Mouse (Mus musculus): ENCODE results near the gene Arhgap29. TPM values are rescaled to one million over a fixed set of nuclear protein-coding genes. Genes with fewer than 3 reads are reported as not detected.

Gene Arhgap29
- polyA plus RNA-seq, 1 experiment from 2014 or later, result 55.9 TPM

DNA sequence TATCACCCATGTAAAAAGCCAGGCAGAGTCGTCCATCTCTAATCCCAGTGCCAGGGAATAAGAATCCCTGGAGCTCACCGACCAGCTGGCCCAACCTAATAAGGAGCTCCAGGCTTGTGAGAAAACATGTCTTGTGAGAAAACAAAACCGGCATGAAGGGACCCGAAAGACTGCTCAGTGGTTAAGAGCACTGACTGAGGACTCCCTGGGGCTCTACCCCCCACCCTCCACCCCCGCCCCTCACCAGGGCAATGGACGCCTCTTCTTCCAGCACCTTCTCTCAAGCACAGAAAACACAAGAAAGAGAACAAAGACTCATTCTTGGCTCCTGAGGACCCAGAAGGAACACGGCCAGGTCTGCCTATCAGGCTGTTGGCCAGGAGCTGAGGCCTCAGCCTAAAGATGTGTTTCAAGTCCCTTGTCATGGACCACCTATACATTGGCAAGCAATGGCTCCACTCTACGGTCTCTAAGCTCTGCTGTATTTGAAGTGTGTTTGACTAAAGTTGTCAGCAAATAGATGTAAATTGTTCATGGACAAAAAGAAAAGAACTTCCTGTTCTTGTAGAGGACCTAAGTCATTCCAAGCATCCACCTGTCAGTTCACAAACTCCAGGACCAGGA lies 68.8 kb downstream of the Arhgap29 start:
- 56% methylated on average over 8 of the region's 8 CpGs for WGBS
- peaks cover 9% of the 10 kb centered on the region for H3K36me3 ChIP-seq

DNA sequence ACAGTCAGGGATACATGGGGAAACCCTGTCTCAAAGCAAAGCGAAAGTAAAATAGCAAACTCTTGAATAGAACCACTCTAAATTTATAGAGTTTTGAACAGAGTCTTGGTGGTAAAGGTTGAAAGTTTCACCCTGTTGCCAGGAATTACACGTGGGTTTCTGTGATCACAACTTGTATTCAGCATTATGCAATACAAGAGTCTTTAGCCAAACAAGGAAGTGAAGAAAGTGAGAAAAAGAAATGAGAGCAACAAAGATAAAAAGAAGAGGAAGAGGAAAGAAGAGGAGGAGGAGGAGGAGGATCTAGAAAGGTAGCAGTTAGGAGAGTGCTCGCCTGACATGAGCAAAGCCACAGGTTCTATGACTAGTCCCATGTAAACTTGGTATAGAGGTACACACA lies 70.0 kb downstream of the Arhgap29 start:
- Histone ChIP-seq H3K4me1 (peaks cover 8% of the 10 kb centered on the region; the same call in 1 of the 2 replicates), H3K27me3 (no peaks in the 10 kb centered on the region), H3K36me3 (no peaks in the 10 kb centered on the region; the same call in 1 of the 2 replicates), H3K9ac (no peak overlapping the region), H3K4me3 (no peak overlapping the region), H3K4me2 (no peak overlapping the region), H3K9me3 (no peaks in the 10 kb centered on the region), H3K27ac (no peak overlapping the region)
- 71% methylated on average over 3 of the region's 3 CpGs for WGBS
- no peak for ATAC-seq (ENCODE audit: borderline replicate concordance, extremely low read depth, low FRiP score, low TSS enrichment)

More for the DNA sequence above, 68.8 kb downstream of the Arhgap29 start:
- peak; percentile 74 for ATAC-seq (ENCODE audit: borderline replicate concordance, extremely low read depth, low FRiP score, low TSS enrichment)
- Histone ChIP-seq H3K9ac (no peak overlapping the region), H3K9me3 (no peaks in the 10 kb centered on the region), H3K4me1 (peaks cover 4% of the 10 kb centered on the region; the same call in 1 of the 2 replicates), H3K27me3 (no peaks in the 10 kb centered on the region), H3K27ac (no peak overlapping the region), H3K4me2 (no peak overlapping the region), H3K4me3 (no peak overlapping the region)

DNA sequence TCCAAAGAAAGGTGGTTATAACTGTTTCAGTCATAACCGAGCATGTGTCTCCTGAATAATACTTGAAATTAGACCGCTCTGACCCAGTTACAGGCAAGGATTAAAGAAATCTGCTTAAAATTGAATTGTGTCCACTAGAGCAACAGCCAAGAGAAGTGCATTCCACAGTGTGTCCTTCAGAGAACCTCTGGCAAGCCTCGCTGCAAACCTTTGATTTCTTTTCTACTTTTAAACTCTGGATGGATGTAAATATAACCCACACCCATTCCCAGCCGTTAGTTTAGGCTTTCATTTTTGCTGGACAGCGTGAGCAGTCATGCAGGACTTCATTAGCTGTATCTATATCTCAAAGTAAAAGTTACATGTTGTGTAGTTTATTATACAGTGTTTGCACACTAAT lies 74.3 kb downstream of the Arhgap29 start:
- Histone ChIP-seq H3K9me3 (no peaks in the 10 kb centered on the region), H3K9ac (no peak overlapping the region), H3K4me3 (no peak overlapping the region), H3K27ac (peak overlapping the region; percentile 50), H3K4me1 (0 out of 2 replicates have a peak, but pooled peaks cover 3% of the 10 kb centered on the region), H3K4me2 (peak overlapping the region; percentile 8; the same call in 1 of the 2 replicates), H3K36me3 (no peaks in the 10 kb centered on the region), H3K27me3 (no peaks in the 10 kb centered on the region)
- ATAC-seq (ENCODE audit: borderline replicate concordance, extremely low read depth, low FRiP score, low TSS enrichment), result no peak
- WGBS, result 35% methylated on average over 5 of the region's 5 CpGs

DNA sequence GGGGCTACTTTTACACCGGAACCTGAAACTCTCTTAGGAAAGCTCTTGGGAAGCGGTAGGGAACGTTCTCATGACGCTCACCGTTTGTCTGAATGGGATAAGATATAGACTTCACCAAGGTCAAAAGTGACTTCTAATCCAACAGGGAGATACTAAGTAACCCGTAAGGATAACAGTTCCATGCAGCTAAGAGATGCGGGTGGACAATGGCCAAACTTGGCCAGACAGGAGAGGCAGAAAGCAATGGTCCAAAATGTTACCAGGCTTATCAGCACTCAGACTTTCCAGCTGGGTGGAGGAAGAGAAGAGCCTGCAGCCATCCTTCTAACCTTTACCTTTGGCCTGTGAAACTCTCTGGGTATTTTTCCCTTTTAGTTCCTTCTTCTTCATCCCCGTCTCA lies 75.4 kb downstream of the Arhgap29 start:
- ATAC-seq (ENCODE audit: borderline replicate concordance, extremely low read depth, low FRiP score, low TSS enrichment), result no peak

DNA sequence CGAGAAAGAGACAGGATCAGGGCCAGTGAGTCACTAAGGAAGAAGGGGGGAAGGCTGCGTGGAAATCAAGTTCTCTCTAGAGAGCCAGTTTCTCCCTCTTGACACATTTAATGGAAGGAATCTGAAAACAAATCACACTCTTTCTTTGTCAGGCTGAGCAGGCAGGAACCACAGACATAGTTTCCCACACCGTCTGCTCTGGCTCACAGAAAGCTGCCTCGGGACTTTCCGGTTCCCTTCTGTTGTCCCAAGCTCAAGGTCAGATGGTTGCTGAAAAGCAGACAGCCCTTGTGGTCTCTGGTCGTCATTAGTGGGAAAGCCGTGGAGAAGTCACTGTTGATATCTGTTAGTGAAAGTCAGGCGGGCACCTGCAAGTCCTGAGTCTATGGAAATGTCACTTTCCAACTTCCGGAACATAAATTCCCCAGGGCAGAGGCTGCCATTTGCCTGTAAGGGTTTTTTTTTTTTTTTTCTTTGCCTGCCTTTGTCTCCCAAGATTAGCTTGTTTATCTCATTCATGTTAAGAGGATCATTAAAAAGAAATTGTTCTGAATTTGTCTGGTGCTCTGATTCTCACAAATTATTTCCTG lies 81.0 kb downstream of the Arhgap29 start:
- Histone ChIP-seq H3K36me3 (no peaks in the 10 kb centered on the region), H3K27me3 (no peaks in the 10 kb centered on the region), H3K27ac (peak overlapping the region; percentile 67; the same call in 1 of the 2 replicates), H3K9me3 (no peaks in the 10 kb centered on the region), H3K4me2 (no peak overlapping the region), H3K4me1 (peaks cover 19% of the 10 kb centered on the region), H3K4me3 (no peak overlapping the region), H3K9ac (no peak overlapping the region)
- WGBS, result 54% methylated on average over 9 of the region's 9 CpGs
- ATAC-seq (ENCODE audit: borderline replicate concordance, extremely low read depth, low FRiP score, low TSS enrichment), result no peak

More for the DNA sequence above, 75.4 kb downstream of the Arhgap29 start:
- Histone ChIP-seq H3K4me3 (no peak overlapping the region), H3K4me1 (0 out of 2 replicates have a peak, but pooled peaks cover 3% of the 10 kb centered on the region), H3K36me3 (no peaks in the 10 kb centered on the region), H3K27me3 (no peaks in the 10 kb centered on the region), H3K4me2 (no peak overlapping the region), H3K9ac (no peak overlapping the region), H3K27ac (no peak overlapping the region), H3K9me3 (no peaks in the 10 kb centered on the region)
- WGBS, result 87% methylated on average over 8 of the region's 8 CpGs

DNA sequence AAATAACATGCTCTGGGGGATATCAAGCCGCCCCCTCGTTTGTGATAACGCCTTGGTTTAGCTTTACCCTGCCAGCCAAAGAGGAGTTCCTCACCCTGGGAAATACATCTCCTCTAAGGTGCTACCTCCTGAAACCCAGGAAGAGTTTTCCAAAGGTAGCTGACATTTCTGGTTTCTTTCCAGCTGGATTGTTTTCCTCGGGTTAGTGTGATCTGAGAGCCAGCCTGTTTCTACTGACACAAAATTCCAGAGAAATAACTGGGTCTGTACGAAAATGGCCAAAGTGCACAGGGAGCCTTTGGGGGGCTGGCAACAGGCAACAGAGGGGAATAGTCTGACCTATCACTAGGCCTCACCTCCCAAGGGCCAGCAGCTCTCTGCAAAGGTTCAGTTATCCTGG lies 81.9 kb downstream of the Arhgap29 start:
- no peaks in the 10 kb centered on the region for H3K36me3 ChIP-seq
- H3K4me2 ChIP-seq, result no peak overlapping the region
- ATAC-seq (ENCODE audit: borderline replicate concordance, extremely low read depth, low FRiP score, low TSS enrichment), result no peak
- no peaks in the 10 kb centered on the region for H3K9me3 ChIP-seq
- WGBS, result 54% methylated on average over 5 of the region's 5 CpGs
- H3K4me3 ChIP-seq, result no peak overlapping the region
- no peak overlapping the region; the same call in 1 of the 2 replicates for H3K27ac ChIP-seq
- H3K4me1 ChIP-seq, result peaks cover 19% of the 10 kb centered on the region
- no peaks in the 10 kb centered on the region for H3K27me3 ChIP-seq
- no peak overlapping the region for H3K9ac ChIP-seq

DNA sequence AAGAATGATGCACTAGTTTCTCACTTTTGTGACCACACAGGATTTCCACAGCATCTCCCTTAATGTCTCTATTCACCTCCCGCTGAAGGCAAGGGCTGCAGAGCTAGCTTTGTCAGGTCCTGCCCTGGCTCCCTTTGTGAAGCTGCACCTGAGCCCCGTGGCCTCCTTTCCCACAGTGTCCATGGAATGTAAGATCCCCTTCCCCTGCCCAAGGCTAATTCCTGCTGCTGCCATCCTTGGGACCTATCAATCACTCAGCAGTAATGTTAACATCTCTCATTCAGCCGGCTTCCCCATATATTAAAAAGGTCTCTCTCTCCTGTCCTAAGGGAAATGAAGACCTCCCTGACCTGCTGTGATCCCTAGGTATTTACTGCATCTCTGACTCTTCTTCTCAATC lies 82.8 kb downstream of the Arhgap29 start:
- ATAC-seq (ENCODE audit: borderline replicate concordance, extremely low read depth, low FRiP score, low TSS enrichment), result no peak
- H3K4me2 ChIP-seq, result no peak overlapping the region
- peaks cover 19% of the 10 kb centered on the region for H3K4me1 ChIP-seq
- no peak overlapping the region for H3K27ac ChIP-seq
- no peak overlapping the region for H3K9ac ChIP-seq
- 47% methylated on average over 3 of the region's 3 CpGs for WGBS
- H3K27me3 ChIP-seq, result no peaks in the 10 kb centered on the region
- H3K9me3 ChIP-seq, result no peaks in the 10 kb centered on the region
- no peak overlapping the region for H3K4me3 ChIP-seq
- no peaks in the 10 kb centered on the region for H3K36me3 ChIP-seq

DNA sequence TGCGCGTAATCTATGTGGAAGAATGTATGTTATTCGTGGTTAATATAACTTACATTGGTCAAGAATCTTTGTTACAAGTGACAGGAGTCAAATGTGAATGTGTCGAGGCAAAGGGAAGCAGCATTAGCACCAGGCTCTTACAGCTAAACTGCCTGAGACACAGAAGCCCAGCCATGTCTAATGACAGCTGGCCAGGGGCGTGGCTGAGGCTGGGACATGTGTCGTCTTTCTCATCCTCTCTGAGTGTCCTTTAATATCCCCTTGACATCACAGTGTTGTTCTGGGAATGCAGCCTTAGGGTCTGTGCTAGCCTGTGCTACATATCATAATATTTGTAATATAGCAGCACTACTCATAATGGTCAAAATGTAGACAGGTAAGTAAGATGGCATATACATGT lies 88.2 kb downstream of the Arhgap29 start:
- Histone ChIP-seq H3K4me2 (no peak overlapping the region), H3K9ac (no peak overlapping the region), H3K27me3 (peaks cover 9% of the 10 kb centered on the region), H3K36me3 (no peaks in the 10 kb centered on the region), H3K4me3 (no peak overlapping the region), H3K4me1 (peaks cover 17% of the 10 kb centered on the region), H3K27ac (no peak overlapping the region), H3K9me3 (no peaks in the 10 kb centered on the region)
- WGBS, result 76% methylated on average over 6 of the region's 6 CpGs
- no peak for ATAC-seq (ENCODE audit: borderline replicate concordance, extremely low read depth, low FRiP score, low TSS enrichment)

DNA sequence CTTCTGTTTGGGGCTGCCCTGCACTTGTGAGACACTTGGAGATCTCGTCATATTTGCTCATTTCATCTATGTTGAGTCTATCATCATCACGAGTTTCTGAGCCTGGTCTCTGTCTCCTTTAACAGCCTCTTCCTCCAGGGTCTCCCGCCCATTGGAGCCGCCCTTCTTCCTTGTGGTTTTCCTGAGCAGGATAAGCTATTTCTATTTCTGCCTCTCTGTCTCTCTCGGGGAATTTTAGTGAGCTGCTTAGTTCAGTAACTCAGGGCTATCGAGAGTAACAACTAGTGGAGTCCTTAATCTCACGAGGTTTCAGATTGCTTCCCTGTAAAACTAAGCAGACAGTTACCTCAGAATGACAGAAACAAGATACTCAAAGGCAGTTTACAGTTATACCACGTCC lies 90.8 kb downstream of the Arhgap29 start:
- H3K9ac ChIP-seq, result no peak overlapping the region
- no peak for ATAC-seq (ENCODE audit: borderline replicate concordance, extremely low read depth, low FRiP score, low TSS enrichment)
- peaks cover 35% of the 10 kb centered on the region for H3K4me1 ChIP-seq
- peaks cover 9% of the 10 kb centered on the region for H3K27me3 ChIP-seq
- no peak overlapping the region for H3K4me3 ChIP-seq
- no peak overlapping the region for H3K4me2 ChIP-seq
- H3K36me3 ChIP-seq, result no peaks in the 10 kb centered on the region
- no peak overlapping the region for H3K27ac ChIP-seq
- WGBS, result 25% methylated on average over 8 of the region's 8 CpGs
- no peaks in the 10 kb centered on the region for H3K9me3 ChIP-seq

DNA sequence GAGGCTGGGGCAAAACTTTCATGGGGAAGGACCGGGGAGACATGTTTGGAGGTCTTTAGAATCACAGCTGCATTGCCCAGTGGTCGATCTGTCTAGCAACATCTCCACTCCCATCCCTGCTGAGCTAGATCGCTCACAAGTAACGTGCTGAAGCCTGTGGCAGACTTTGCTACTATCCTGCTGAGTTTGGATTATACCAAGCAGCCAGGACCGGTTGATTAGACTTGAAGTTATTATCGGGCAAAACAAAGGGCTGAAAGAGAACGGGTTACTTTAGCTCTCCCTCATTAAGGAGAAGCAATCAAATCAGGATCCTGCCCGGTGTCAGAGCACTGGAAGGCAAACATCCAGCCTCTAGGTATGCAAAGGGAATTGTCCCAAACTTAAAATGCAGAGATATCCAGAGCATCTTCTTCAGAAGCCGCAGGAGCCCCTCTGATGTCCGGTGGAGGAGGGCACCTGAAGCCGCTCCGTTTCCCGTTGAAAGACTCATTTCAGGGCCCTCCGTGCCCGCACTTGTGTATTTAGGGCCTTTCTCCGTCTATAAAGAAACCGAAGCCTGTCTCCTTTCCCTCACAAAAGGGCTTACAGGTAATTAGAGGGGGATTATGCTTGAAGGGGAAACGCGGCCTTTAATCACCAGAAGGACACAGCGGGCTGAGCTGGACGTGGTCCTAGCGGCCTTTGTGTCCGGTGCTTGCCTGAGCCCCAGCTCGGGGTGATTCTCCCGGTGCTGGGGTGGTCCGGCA lies 91.6 kb downstream of the Arhgap29 start, which contains the start of gene Abca4:
TSS of gene Abca4 (plus strand) at position 645 of the 749 bp plus-strand sequence.
- Histone ChIP-seq H3K9ac (no peak within 1 kb of the TSS; the same call in 1 of the 2 replicates), H3K27ac (no peak within 1 kb of the TSS), H3K4me3 (no peak within 1 kb of the TSS), H3K9me3 (no peaks in the 10 kb centered on the region), H3K4me2 (no peak within 1 kb of the TSS), H3K4me1 (peaks cover 44% of the 10 kb centered on the region), H3K36me3 (no peaks in the 10 kb centered on the region), H3K27me3 (peaks cover 9% of the 10 kb centered on the region)
- ATAC-seq (ENCODE audit: borderline replicate concordance, extremely low read depth, low FRiP score, low TSS enrichment), result no peak
- WGBS, result 31% methylated on average over 26 of the region's 26 CpGs

DNA sequence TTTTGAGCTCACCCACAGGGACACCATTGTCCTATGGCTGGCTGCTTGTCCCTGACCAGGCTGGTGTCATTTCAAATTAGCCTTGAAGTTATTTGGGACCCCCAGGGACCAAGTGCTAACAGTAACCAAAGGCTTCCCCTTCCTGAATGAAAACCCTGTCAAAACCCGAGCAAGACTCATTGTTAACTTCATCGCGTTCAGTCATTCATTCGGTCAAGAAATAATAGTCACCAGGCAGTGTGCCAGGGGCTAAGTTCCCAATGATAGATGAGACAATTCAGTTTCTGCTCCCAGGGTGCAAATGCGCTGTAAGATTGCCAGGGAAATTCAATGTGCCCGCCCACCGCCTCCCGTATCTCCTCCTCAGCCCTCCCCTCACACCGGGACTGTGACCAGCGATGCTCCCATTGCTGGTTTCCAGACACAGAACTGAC lies 93.9 kb downstream of the Arhgap29 start:
- 40% methylated on average over 10 of the region's 10 CpGs for WGBS
- ATAC-seq (ENCODE audit: borderline replicate concordance, extremely low read depth, low FRiP score, low TSS enrichment), result no peak
- H3K9ac ChIP-seq, result no peak overlapping the region
- H3K27me3 ChIP-seq, result peaks cover 9% of the 10 kb centered on the region
- H3K4me1 ChIP-seq, result peaks cover 51% of the 10 kb centered on the region
- H3K4me3 ChIP-seq, result no peak overlapping the region
- no peaks in the 10 kb centered on the region for H3K9me3 ChIP-seq
- no peak overlapping the region for H3K4me2 ChIP-seq
- H3K36me3 ChIP-seq, result no peaks in the 10 kb centered on the region
- 0 out of 2 replicates have a peak overlapping the region, but pooled peaks have one; percentile 29 for H3K27ac ChIP-seq

DNA sequence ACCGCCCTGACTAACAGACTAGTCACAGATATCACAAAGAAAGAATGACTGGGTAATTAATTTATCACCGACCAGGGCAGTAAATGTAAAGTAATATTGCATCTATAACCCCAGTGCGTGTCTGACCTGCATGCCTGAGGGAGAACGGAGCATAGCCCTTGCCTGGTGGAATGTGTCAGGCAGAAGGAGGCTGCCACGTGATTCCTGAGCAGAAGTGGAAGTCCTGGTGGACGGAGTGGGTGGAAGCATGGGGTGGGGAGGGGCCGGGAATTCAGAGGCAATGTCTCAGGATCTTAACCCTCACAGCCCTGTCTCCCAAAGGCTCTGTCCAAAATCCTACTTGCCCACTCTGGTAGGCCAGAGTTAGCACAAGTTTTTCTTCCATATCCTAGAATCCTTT lies 95.1 kb downstream of the Arhgap29 start:
- ATAC-seq (ENCODE audit: borderline replicate concordance, extremely low read depth, low FRiP score, low TSS enrichment), result 0 out of 2 replicates have a peak, but pooled peaks have one; percentile 28
- no peak overlapping the region for H3K4me2 ChIP-seq
- H3K36me3 ChIP-seq, result no peaks in the 10 kb centered on the region
- no peak overlapping the region for H3K4me3 ChIP-seq
- 28% methylated on average over 7 of the region's 7 CpGs for WGBS
- peaks cover 51% of the 10 kb centered on the region for H3K4me1 ChIP-seq
- H3K27me3 ChIP-seq, result peaks cover 9% of the 10 kb centered on the region
- peak overlapping the region; percentile 54; the same call in 1 of the 2 replicates for H3K27ac ChIP-seq
- H3K9ac ChIP-seq, result no peak overlapping the region
- H3K9me3 ChIP-seq, result no peaks in the 10 kb centered on the region
